Mouse (Mus musculus) NIH3T3 (cell line): ENCODE results near the gene Nr2e3.
"Not testable (repeated sequence)": the region's sequence is repeated elsewhere in the genome, so short reads cannot be mapped to it uniquely, and the experiment has no call there.

Source experiments
- DNase-seq: peaks from one replicate; pipeline ENCODE4 v3.0.0-alpha.2; 2012; ENCODE audit warnings: low read depth

The Nr2e3 gene

GRCm38 (mm10) chr9:59949981-59950380 is 10.5 kb downstream of the Nr2e3 start:
- no peak for DNase-seq

DNA sequence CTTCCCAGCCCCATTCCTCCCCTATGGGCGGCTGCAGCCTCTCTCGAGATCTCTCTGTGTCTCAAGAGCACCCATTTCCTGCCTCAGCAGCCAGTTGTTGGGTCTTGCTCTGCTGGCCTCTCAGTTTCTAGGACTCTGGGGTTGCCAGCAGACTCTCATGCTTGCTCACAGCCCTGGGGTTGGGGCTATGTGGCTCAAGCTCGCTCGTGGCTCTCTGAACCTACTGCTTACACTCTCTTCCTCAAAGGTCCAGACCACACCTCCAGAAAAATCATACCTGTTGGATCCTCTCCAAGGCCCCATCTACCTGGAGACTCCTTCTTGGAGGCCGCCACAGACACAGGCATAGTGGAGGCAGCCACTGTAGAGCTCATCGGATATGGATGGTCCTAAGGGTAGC is 10.9 kb downstream of the Nr2e3 start:
- DNase-seq = no peak

DNA sequence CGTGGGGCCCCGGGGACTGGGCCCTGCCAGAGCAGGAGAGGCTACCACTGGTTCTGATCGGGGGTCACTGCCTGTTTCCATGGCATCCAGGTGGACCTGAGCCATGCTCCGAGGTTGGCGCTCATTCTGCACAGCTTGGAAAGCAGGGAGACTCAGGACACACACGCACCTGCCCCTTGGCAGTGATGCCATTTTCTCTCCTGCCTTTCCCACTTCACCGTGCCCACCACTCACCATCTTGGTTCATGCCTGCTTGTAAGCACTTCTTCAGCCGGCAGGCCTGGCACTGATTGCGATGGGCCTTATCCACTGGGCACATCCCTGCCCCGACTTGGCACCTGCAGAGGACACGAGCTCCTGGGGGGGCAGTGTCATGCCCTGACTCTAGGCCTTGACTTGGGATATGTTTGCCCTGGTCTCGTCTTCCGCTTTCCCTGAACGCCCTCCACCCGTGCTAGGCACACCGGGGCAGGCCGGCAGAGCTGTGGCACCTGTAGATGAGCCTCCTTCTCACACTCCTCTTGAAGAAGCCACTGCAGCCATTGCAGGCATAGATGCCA is 11.7 kb downstream of the Nr2e3 start:
- DNase-seq = no peak

DNA sequence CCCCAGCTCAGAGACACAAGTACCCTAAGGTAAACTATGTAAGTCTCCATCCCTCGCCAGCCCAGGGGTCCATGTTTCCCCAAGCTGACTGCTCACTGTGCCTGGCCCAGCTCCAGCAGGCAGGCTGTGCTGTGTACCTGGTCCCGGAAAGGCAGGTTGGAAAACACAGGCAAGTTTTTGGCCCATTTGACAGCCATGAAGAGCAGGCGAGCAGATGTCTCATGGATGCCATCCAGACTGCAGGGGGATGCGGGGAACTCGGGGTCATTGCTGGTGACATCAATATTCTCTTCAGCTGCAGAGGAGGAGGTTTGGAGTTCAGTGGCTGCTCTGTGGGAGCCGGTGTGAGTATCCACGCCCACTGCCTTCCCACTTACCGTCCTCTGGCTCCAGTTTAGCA is 12.2 kb downstream of the Nr2e3 start:
- DNase-seq = no peak

GRCm38 (mm10) chr9:59947271-59947670 is 13.2 kb downstream of the Nr2e3 start:
- no peak for DNase-seq

DNA sequence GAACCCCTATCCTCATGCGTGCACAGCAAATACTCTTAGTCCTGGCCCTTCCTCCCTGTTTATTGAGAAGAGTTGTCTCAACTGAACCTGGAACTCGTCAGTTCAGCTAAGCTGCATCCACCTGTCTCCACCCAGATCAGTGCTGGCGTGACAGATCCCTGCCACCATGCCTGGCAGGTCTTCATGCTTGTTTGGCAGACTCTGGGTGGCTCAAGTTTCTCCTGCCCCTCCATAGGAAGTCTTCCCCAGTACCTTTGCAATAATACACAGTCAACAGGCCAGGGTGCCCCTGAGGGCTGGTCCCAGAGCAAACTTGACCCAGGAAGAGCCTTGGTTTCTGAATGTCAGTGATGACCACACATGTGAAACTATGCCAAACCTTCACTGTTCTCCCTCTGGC is 15.2 kb downstream of the Nr2e3 start:
- no peak for DNase-seq

- no peak for DNase-seq
Observed at GRCm38 (mm10) chr9:59943826-59944225, 16.6 kb downstream of the Nr2e3 start.

DNA sequence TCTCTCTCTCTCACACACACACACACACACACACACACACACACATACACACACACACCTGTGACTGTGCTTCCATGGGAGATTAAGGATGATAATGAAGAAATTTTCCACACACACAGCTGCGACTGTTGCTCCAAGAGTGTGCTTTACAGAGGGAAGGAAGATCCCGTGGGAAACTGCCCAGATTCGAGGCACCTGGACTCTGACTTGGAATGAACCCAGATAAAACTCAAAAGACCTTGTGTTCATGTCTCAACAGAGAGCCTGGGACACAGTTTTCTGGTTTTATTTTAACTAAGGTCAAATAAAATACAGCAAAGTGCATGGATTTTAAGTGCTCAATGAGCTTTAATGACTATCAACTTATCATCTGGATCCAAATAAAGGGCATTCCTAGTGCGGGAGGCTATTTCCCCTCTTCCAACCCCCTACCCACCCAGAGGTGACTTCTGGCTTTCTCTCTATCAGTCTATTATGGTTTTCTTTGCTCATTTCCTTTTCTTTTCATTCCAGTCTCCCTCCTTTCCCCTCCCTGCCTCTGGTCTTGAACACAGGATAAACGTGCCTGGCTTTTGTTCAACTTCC is 17.9 kb downstream of the Nr2e3 start:
- DNase-seq = no peak

GRCm38 (mm10) chr9:59941885-59942350 is 18.5 kb downstream of the Nr2e3 start:
- no peak for DNase-seq

- DNase-seq = no peak
Observed at GRCm38 (mm10) chr9:59940913-59941884, 19.3 kb downstream of the Nr2e3 start.

DNA sequence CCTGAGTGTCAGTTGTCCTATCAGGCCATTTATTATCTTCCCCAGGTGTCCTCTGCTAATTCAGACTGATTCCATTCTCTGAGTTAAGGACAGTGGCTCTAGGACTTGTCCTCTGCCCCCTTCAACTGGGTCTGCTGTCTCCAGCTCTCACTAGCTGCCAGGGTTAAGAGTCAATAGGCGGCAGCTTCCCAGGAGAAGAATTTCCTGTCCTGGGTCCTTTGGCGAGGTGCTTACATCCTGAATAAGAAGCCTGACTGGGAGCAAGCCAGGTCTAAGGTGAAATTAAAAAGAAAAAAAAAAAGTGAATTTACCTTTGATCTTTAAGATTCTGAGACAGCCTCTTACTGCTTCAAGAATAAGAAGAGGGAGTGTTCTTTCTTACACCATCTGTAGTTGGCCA is 20.8 kb downstream of the Nr2e3 start:
- DNase-seq = no peak

GRCm38 (mm10) chr9:59938529-59938928 is 21.9 kb downstream of the Nr2e3 start:
- DNase-seq = no peak

DNA sequence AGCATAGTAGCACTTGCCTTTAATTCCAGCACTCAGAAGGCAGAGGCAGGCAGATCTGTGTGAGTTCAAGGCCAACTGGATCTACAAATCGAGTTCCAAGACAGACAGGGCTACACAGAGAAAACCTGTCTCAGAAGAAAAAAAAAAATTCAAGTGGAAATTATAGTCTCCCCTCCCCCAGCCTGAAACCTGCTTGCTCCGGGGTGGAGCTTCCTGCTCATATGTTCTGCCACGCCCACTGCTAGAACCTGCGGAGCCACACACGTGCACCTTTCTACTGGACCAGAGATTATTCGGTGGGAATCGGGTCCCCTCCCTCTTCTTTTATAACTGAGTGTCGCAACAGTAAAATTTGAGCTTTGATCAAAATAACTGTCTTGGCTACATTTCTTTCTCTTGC is 24.6 kb downstream of the Nr2e3 start:
- not testable (repeated sequence) for DNase-seq

GRCm38 (mm10) chr9:59930248-59930647 is 30.2 kb downstream of the Nr2e3 start:
- DNase-seq = no peak

DNA sequence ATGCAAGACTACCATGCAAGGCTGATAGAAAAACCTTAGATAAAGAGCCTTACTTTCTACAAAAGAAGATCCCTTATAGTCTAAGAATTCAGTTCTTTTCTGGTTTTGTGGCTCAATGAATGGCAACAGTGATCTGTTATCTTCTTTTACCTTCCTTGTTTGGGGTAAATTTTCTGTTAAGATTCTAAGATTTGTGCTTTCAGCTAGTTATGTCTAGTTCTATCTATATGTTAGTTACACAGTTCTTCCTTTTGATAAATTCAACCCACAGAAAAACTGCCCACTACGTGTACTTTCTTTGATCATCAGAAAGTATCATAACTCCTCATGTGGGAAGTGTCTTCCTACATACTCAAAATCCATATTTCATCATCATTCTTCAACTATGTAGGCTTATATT is 45.7 kb downstream of the Nr2e3 start:
- no peak for DNase-seq

DNA sequence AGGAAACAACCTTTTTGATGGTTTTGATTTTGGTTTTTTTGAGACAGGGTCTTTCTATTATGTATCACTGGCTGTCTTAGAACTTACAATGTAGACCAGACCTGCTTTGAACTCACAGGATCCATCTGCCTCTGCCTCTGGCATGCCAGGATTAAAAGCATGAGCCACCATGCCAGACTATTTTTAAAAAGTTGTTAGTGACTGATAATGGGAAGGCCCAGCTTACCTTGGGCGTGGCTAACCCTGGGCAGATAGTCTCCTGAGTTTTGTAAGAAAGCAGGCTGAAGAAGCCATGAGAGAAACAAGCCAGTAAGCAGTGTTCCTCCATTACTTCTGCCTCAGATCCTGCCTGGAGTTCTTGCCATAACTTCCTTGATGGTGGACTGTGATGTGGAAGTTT is 57.1 kb downstream of the Nr2e3 start:
- DNase-seq = no peak
